Mouse (Mus musculus) adrenal gland, postnatal 10 days (tissue): ENCODE measurements around the gene Sipa1. TPM values are rescaled to one million over a fixed set of nuclear protein-coding genes. Genes with fewer than 3 reads are reported as not detected.
A peak's percentile ranks its signal among the peaks of the same experiment; 100 is the strongest.

Source experiments
- DNase-seq: peaks from one replicate; pipeline ENCODE4 v3.0.0; 2021; ENCODE audit warnings: mixed read lengths
- long read RNA-seq, 2 experiments: library from polyadenylated mRNA; stranded (forward); transcript quantifications; one replicate each; pipeline ENCODE4 v2.0.0; 2021
- total RNA-seq, 2 experiments: library from RNA; stranded (reverse); gene quantifications; 2 replicates each; pipeline ENCODE4 v1.2.3; 2021

Gene Sipa1
- total RNA-seq = 10 to 100 TPM; 52.5 to 68.0 TPM
- long read RNA-seq, experiment 1, transcript Sipa1-204 (16 exons, 3,583 nt) = minor isoform, 6 of 56 reads
- long read RNA-seq, experiment 1, transcript Sipa1-203 (17 exons, 3,584 nt) = major isoform, 8 of 56 reads
- long read RNA-seq, experiment 1, partial matches to known transcripts = 21 of 56 reads
- long read RNA-seq, experiment 1, other reads (novel, unspliced or antisense) = 17 of 56 reads
- long read RNA-seq, experiment 2, transcript Sipa1-204 (16 exons, 3,583 nt) = minor isoform, 8 of 68 reads
- long read RNA-seq, experiment 2, transcript Sipa1-203 (17 exons, 3,584 nt) = major isoform, 13 of 68 reads
- long read RNA-seq, experiment 2, partial matches to known transcripts = 13 of 68 reads
- long read RNA-seq, experiment 2, other reads (novel, unspliced or antisense) = 29 of 68 reads

DNA sequence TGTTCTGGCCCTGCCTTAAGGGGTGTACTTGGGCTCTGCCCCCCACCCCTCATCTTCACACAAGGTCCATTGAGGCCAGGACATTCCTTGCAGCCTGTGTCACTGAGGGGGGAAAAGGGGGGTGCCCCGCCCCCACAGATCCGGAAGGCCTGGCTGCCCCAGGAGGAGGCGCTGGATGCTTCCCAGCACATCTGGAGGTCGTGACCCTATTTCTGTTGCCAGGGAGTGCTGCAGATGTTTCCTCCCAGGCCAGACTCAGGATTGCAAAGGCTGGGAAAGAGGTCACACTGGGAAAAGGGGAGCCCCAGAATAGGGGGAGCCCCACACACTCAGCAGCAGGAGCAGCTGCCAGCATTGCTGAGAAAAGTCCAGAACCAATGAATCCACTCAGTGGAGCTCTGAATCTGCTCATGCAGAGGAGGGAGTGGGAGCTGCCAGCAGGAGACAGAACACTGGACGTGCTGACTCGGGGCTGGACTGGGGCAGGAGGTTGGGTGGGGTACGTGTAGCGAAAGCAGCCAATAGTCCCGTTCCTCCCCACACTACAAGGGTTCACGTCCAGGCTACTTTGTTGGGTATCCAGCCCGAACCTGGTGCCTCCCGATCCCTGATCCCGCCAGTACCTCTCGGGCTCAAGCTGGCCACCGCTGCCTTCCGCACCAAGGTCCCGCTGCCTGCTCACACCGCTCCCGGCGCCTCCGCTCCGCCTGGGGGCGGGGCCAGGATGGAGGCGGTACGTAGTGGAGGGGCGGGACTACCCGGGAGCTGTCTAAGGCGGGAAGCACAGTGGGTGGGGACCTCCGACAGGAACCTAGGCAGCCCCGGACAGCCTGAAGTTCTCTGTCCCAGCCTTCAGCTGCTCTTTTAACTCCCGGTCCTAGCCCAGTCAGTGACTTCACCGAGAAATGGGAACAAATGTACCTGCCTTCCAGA lies at the start of gene Sipa1:
Gene Sipa1 (minus strand): TSS at position 727 of the 933 bp plus-strand sequence.
- DNase-seq = peak; percentile 98

DNA sequence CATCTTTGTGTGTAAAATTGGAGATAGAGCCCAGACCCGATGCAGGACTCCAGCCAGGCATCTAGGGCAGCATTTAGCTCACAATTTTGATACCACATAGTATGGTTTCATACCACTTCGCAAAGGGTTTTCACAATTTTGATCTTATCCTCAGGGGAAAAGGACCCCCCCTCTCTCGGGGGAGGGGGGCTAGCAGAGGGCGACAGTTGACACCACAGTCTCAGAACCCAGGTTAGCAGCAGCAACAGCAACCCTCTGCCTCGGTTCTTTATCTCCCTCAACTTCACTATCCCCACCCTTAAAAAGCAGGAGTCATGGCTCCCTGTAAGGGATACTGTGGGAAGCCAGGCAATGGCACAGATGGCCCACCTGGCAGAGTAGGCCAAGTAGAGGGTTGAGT lies 49.7 kb upstream of the Sipa1 start:
- no peak for DNase-seq

GRCm38 (mm10) chr19:5711907-5712460 lies 48.5 kb upstream of the Sipa1 start:
- DNase-seq = no peak

- DNase-seq = peak; percentile 84
Measured at GRCm38 (mm10) chr19:5711218-5711617, 47.7 kb upstream of the Sipa1 start.

DNA sequence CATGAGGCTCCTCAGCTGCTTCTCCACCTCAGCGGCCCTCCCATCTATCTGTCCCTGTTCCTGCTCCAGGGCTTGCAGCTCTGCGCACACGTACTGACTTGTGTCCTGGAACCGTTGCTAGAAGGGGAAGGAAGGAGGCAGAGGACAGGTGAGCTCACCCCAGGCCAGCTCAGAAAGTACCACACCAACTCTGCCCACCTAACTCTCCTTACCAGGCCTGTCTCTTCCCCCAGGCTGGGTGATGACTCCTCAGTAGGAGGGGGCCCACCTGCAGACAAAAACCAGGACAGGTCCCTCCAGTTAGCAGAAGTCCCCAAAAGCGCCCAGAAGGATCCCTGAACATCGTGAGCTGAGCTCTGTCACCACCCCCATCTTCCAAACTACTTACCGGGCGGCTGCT lies 47.1 kb upstream of the Sipa1 start:
- DNase-seq = no peak

GRCm38 (mm10) chr19:5710068-5710467 lies 46.6 kb upstream of the Sipa1 start:
- no peak for DNase-seq

DNA sequence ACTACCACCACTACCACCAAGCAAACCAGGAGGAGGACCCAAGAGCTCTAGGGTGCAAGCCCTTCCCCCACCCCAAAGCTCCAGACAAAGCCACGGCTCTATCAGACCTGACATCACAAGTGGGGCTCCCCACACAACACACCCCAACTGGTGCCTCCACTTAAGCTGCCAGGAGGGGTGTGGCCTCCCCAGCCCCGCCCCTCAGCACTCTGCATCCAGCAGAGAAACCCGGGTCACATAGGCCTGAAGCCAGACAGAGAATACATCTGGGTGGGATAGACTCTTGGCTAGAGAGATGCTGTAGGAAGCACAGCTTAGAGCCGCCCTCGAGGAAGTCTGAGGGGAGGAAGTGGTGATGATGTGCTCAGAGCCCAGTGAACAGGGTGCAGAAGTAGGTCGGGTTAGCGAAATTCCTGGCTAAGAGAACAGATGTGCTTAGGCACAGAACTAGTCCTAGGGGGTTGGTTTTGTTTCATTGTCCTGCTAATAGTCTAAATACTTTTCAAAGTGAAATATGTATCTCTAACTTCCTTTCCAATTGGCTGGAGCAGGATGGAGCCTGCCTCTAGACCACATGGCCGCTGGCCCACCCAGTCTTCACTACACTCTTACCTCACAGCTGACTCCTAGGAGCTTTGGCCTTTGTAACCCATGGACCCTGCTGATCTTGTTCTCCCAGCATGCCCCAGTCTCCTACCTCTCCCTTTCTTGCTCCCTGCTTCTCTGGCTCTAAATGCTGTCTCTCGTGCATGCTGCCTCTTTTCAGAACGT lies 41.5 kb upstream of the Sipa1 start:
- DNase-seq = peak; percentile 46

DNA sequence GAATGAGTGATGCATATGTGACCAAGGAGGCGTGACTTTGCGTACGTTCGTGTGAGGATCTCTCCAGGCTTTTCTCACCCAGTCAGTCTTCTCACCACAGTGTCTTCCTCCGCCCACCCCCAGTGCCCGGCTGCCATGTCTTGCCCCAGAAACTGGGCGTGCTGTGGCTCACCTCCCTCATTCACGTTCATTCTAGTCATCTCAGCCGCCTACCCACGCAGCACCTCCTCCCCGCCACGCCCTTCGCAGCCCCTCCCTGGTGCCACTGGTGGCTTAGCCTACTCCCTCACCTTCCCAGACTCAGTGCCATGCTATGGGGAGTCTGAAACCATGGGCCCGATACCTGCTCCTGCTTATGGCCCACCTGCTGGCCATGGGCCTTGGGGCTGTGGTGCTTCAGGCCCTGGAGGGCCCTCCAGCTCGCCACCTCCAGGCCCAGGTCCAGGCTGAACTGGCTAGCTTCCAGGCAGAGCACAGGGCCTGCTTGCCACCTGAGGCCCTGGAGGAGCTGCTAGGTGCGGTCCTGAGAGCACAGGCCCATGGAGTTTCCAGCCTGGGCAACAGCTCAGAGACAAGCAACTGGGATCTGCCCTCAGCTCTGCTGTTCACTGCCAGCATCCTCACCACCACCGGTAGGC lies 40.8 kb upstream of the Sipa1 start, which contains the start of gene Kcnk7:
Gene Kcnk7 (plus strand): TSS at position 205 of the 638 bp plus-strand sequence.
- no peak for DNase-seq

DNA sequence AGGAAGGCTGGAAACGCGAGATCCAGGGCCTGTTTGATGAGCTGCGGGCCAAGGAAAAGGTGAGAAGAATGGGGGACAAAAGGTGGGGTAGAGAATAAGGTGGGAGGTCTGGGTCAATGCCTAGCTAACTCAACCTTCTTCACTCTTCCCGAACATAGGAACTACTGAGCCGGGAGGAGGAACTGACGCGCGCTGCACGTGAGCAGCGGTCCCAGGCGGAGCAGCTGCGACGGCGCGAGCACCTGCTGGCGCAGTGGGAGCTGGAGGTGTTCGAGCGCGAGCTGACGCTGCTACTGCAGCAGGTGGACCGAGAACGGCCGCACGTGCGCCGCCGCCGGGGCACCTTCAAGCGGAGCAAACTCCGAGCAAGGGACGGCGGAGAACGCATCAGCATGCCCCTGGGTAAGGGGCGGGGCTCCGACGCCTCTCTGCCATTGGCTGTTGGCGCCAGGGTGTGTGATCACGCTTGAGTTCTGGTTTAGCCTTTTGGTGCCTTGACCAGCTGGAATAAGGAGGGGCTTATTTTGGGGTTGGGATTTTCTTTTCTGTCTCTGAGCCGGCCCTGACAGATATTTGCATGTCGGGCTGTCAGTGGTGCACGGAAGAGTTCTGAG lies 32.4 kb upstream of the Sipa1 start:
- no peak for DNase-seq

DNA sequence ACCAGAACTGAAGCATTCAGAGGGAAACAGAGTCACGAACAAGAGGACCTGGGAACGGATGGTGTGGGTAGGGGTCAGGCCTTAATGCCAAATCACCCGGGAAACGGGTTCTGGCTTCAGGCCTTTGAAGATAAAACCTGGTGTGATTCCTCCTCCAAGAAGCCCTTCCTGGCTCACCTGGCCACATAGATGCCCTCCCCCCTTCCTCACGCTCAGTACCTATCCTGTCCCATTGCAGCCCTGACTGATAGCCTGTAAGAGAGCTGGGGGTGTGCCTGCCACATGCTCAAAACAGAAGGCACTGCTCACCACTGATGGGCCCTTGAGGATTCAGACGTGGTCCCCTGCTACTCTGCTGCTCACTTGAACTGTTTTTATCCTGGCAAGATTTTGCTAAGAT lies 30.3 kb upstream of the Sipa1 start:
- DNase-seq = no peak

DNA sequence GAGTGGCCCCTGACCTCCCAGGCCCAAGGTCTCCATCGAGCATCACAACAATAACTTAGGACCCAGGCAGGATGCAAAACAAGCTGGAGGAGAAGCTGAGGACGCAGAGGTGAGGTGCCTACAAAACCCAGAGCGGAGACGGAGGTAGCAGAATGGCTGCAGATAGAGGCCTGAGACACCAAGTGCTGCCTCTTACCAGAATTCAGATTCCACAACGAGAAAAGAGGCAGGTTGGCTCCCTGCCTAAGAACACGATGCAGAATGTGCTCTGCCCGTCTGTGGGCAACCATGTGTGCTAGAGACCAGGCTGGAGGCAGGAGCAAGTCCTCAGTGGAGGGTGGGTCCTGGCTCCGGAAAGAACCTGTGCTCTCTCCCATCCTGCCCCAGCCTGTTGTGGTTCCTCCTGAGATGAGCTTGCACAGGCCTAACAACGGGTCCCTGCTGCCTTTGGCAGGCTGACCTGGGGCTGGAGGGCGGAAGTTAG lies 29.4 kb upstream of the Sipa1 start:
- DNase-seq = no peak

DNA sequence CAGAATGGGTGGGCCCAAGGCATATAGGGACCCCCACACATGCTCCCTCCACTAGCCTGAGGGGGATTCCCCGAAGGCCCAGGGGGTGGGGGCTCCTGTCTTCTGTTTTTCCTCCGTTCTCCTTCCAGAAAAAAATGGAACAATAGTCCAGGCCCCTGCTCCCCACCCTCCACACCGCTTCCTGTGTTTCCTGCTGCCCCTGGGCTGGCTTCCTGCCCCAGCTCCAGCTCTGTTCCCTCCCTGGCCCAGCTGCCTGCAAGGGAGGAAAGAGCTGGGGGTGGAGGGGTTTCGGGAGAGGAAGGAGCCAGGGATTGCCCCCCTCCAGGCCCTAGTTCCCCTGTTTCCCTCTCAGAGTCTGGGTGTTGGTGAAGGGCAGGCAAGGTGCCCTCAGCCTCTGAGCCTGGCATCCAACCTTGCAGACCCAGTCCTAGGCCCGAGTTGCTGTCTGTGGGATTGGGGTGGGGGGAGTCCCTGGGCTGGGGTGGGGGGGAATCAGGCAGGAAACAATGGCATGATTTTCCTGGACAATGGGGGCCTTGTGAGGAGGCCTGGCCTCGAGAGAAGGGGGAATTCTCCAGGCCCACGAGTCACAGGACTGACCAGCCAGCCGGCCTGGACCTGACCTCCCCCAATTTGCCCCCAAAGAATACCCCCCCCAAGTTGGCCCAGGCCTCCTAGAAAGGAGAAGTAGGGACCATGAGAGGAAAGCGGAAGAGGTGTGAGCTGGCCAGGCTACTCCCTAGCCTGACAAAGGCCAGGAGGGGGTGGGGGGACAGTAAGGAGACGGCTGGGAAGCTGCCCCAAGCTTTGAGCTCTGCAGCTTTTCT lies 28.8 kb upstream of the Sipa1 start:
- peak; percentile 64 for DNase-seq

GRCm38 (mm10) chr19:5691601-5692000 lies 28.1 kb upstream of the Sipa1 start:
- DNase-seq = no peak

DNA sequence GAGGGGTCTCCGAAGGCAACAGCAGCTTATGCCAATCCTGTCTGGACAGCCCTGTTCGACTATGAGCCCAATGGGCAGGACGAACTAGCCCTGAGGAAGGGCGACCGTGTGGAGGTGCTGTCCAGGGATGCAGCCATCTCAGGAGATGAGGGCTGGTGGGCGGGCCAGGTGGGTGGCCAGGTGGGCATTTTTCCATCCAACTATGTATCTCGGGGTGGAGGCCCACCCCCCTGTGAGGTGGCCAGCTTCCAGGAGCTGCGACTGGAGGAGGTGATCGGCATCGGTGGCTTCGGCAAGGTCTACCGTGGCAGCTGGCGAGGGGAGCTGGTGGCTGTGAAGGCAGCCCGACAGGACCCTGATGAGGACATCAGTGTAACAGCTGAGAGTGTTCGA lies 26.8 kb upstream of the Sipa1 start:
- no peak for DNase-seq

GRCm38 (mm10) chr19:5689565-5690342 lies 26.2 kb upstream of the Sipa1 start:
- DNase-seq = peak; percentile 94

DNA sequence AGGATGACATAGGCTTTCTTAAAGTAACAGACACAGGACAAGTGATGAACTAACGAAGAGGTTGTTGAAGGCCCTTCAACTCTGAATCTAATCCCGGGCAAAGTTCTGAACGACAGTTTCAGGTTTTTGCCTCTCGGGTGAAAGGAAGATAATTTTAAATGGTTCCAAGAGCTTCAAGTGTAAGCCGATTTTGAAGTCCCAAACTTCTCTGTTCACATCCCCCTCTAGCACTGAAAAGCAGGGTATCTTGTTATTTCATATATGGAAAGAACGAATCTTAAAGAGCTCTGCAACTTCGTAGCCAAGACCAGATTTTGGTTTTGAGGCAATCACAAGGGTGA lies 25.6 kb upstream of the Sipa1 start:
- DNase-seq = no peak

- peak; percentile 97 for DNase-seq
Measured at GRCm38 (mm10) chr19:5688200-5689087, 24.9 kb upstream of the Sipa1 start, which contains the start of the genes Map3k11 and Pcnx3. Map3k11 (plus strand) TSS chr19:5688742. Pcnx3 (minus strand) TSS chr19:5688908.

GRCm38 (mm10) chr19:5687738-5688137 lies 24.2 kb upstream of the Sipa1 start:
- DNase-seq = no peak
